Comparison of ENCODE assay signal across 13 mouse cellular contexts in the genomic region with DNA sequence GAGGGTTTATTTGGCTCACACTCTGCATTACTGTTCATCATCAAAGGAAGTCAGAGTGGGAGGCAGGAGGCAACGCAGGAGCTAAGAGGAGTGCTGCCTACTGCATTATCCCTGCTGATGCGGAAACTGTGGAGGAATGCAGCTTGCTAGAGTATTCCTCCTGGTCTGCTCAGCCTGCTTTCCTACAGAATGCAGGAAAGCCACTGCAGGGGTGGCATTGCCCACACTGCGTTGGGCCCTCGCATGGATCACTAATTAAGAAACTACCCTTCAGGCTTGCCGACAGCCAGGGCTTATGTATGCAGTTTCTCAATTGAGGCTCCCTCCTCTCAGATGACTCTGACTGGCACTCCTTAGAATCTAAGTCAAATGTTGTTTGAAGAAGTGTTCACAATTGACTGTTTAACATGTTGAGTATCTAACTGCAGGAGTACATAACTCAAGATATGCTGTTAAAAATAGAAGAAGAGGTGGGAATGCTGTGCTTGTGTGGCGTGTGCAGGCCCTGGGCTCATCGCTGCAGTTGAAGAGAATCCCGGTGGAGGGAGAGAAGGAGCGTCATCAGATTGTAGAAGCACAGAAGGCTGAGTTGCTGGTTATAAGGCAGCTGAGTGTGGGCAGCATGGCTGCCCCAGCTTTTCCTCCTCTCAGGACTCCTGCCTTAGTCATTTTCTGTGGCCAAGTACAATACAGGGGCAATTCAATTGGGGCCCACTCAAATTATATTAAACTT.
DNase-seq lines count a peak whose midpoint lies in the region; ATAC-seq and TF ChIP-seq lines count a peak whose summit lies in the region.
"Had no signal": no experiment of that assay in that cellular context is flagged by ENCODE, and none has a peak within 500 bp of the region (broad histone marks: within the 10 kb centered on the region; RNA-seq: fewer than 3 reads in every experiment).

No protein-coding gene starts in this region.

- H3K27me3 ChIP-seq in heart, embryonic 13.5 days (replicated peaks), result no peaks in the 10 kb centered on the region
- H3K27me3 ChIP-seq in midbrain, embryonic 13.5 days, result no peaks in the 10 kb centered on the region
- no peaks in the 10 kb centered on the region for H3K27me3 ChIP-seq in midbrain, embryonic 11.5 days (ENCODE audit: control insufficient read depth, insufficient read depth, low read length)
- H3K27me3 ChIP-seq in stomach, postnatal 0 days (ENCODE audit: control insufficient read depth, insufficient read depth, low read length), result no peaks in the 10 kb centered on the region
- H3K27me3 ChIP-seq: embryonic facial prominence, embryonic 15.5 days; Patski had no signal

- H3K4me1 ChIP-seq in heart, embryonic 13.5 days, result peaks cover 36% of the 10 kb centered on the region
- H3K4me1 ChIP-seq in midbrain, embryonic 13.5 days (replicated peaks), result peaks cover 27% of the 10 kb centered on the region
- peaks cover 8% of the 10 kb centered on the region; the same call in 1 of the 2 replicates for H3K4me1 ChIP-seq in midbrain, embryonic 11.5 days (ENCODE audit: control insufficient read depth, insufficient read depth, low read length)
- no peaks in the 10 kb centered on the region for H3K4me1 ChIP-seq in stomach, postnatal 0 days (replicated peaks; ENCODE audit: control insufficient read depth, insufficient read depth)
- H3K4me1 ChIP-seq: embryonic facial prominence, embryonic 15.5 days had no signal

- WGBS in heart, embryonic 13.5 days, result 36% methylated on average over 9 of the region's 9 CpGs
- 54% methylated on average over 9 of the region's 9 CpGs for whole genome bisulfite sequencing in midbrain, embryonic 13.5 days
- 67% methylated on average over 9 of the region's 9 CpGs for WGBS in midbrain, embryonic 11.5 days
- WGBS in stomach, postnatal 0 days, result 68% methylated on average over 9 of the region's 9 CpGs

- peak overlapping the region; percentile 10; the same call in 1 of the 2 replicates for H3K4me2 ChIP-seq in heart, embryonic 13.5 days
- H3K4me2 ChIP-seq in midbrain, embryonic 13.5 days (replicated peaks), result no peak overlapping the region
- no peak overlapping the region for H3K4me2 ChIP-seq in midbrain, embryonic 11.5 days
- no peak overlapping the region for H3K4me2 ChIP-seq in stomach, postnatal 0 days (replicated peaks; ENCODE audit: low read depth)
- H3K4me2 ChIP-seq: embryonic facial prominence, embryonic 15.5 days had no signal

- no peaks in the 10 kb centered on the region for H3K36me3 ChIP-seq in heart, embryonic 13.5 days
- H3K36me3 ChIP-seq in midbrain, embryonic 13.5 days, result no peaks in the 10 kb centered on the region
- H3K36me3 ChIP-seq in midbrain, embryonic 11.5 days (ENCODE audit: control insufficient read depth, insufficient read depth, low read length), result no peaks in the 10 kb centered on the region
- H3K36me3 ChIP-seq in stomach, postnatal 0 days (ENCODE audit: control insufficient read depth, insufficient read depth, low read length), result no peaks in the 10 kb centered on the region
- H3K36me3 ChIP-seq: embryonic facial prominence, embryonic 15.5 days had no signal

- ATAC-seq in heart, embryonic 13.5 days (ENCODE audit: extremely low read depth, insufficient number of reproducible peaks, low FRiP score, low TSS enrichment), result no peak
- 0 out of 2 replicates have a peak, but pooled peaks have one; percentile 19 for ATAC-seq in midbrain, embryonic 13.5 days
- ATAC-seq in midbrain, embryonic 11.5 days (ENCODE audit: low FRiP score), result no peak
- ATAC-seq in stomach, postnatal 0 days (ENCODE audit: low FRiP score, low TSS enrichment), result no peak
- ATAC-seq: Patski had no signal

- H3K9ac ChIP-seq in heart, embryonic 13.5 days, result no peak overlapping the region
- no peak overlapping the region for H3K9ac ChIP-seq in midbrain, embryonic 13.5 days (replicated peaks)
- H3K9ac ChIP-seq in midbrain, embryonic 11.5 days (ENCODE audit: low read length), result no peak overlapping the region
- no peak overlapping the region for H3K9ac ChIP-seq in stomach, postnatal 0 days (ENCODE audit: low read length)
- H3K9ac ChIP-seq: embryonic facial prominence, embryonic 15.5 days had no signal

- TF ChIP-seq CTCF in stomach, postnatal 0 days (IDR thresholded peaks at IDR 0.05; ENCODE audit: low read depth), result no peak

- peak overlapping the region; percentile 10 for H3K27ac ChIP-seq in heart, embryonic 13.5 days (replicated peaks)
- no peak overlapping the region for H3K27ac ChIP-seq in midbrain, embryonic 13.5 days
- no peak overlapping the region for H3K27ac ChIP-seq in midbrain, embryonic 11.5 days (ENCODE audit: low read depth, low read length)
- no peak overlapping the region for H3K27ac ChIP-seq in stomach, postnatal 0 days (replicated peaks)
- H3K27ac ChIP-seq: embryonic facial prominence, embryonic 15.5 days had no signal

- no peaks in the 10 kb centered on the region for H3K9me3 ChIP-seq in heart, embryonic 13.5 days
- H3K9me3 ChIP-seq in midbrain, embryonic 13.5 days, result no peaks in the 10 kb centered on the region
- no peaks in the 10 kb centered on the region for H3K9me3 ChIP-seq in midbrain, embryonic 11.5 days (ENCODE audit: control insufficient read depth, low read length)
- H3K9me3 ChIP-seq in stomach, postnatal 0 days (ENCODE audit: control insufficient read depth, low read length), result no peaks in the 10 kb centered on the region
- H3K9me3 ChIP-seq: embryonic facial prominence, embryonic 15.5 days had no signal

- no peak overlapping the region for H3K4me3 ChIP-seq in heart, embryonic 13.5 days
- no peak overlapping the region for H3K4me3 ChIP-seq in midbrain, embryonic 13.5 days (replicated peaks)
- H3K4me3 ChIP-seq in midbrain, embryonic 11.5 days (ENCODE audit: low read depth, low read length), result no peak overlapping the region
- no peak overlapping the region for H3K4me3 ChIP-seq in stomach, postnatal 0 days (ENCODE audit: low read depth, low read length)
- H3K4me3 ChIP-seq: embryonic facial prominence, embryonic 15.5 days had no signal

- no peak for TF ChIP-seq EP300 in stomach, postnatal 0 days (optimal IDR thresholded peaks at IDR 0.05)

- DNase-seq in heart, adult 18-20 months, result no peak
- DNase-seq in midbrain, embryonic 11.5 days (ENCODE audit: low spot score, missing footprints), result no peak
- peak; percentile 24 for DNase-seq in layer of hippocampus, adult 9-11 months
- DNase-seq in right cerebral cortex, postnatal 25 days, result peak; percentile 39
- no peak for DNase-seq in spleen, postnatal 4 days (ENCODE audit: low spot score in 2 of 2)
- no peak for DNase-seq in stomach, postnatal 0 days (ENCODE audit: low spot score)
- DNase-seq: adrenal gland, postnatal 36 days; cerebellum, adult 9-11 months; gastrocnemius, postnatal 14 days had no signal

Comparison
In these comparisons a context has a peak if more than half of its experiments do, and no peak if none do; other contexts are left out.
1. DNase-seq: peak in layer of hippocampus, adult 9-11 months (single experiment) and right cerebral cortex, postnatal 25 days (single experiment); none in heart, adult 18-20 months (0 of 2), midbrain, embryonic 11.5 days (single experiment), spleen, postnatal 4 days (0 of 2) and stomach, postnatal 0 days (single experiment).